Mouse (Mus musculus): ENCODE data around the gene Gm9837.

GRCm38 (mm10) chr11:53425711-53426255 is 44.5 kb downstream of the Gm9837 start:
- TF ChIP-seq CTCF (IDR thresholded peaks at IDR 0.05; ENCODE audit: insufficient read depth, low read length) (no peak), POLR2A (IDR thresholded peaks at IDR 0.05; ENCODE audit: borderline replicate concordance, extremely low read depth, low read depth, low read length) (no peak)
